Mouse (Mus musculus) midbrain, embryonic 10.5 days (tissue): ENCODE data around the gene Rapgef2. TPM values are rescaled to one million over a fixed set of nuclear protein-coding genes. Genes with fewer than 3 reads are reported as not detected.

Source experiments
- DNase-seq: peaks from one replicate; pipeline ENCODE4 v3.0.0-alpha.2; 2017; ENCODE audit warnings: low spot score
- H3K27ac ChIP-seq: fragments of 300-500 bp; sonication (generic); replicated peaks from 2 replicates; pipeline ENCODE4 v1.5.1; 2016; ENCODE audit warnings: mild to moderate bottlenecking
- H3K27me3 ChIP-seq: fragments of 300-500 bp; sonication (generic); 2 replicates; pipeline ENCODE4 v1.6.1; 2016; ENCODE audit warnings: low read depth, mild to moderate bottlenecking; ENCODE audit not compliant: poor library complexity, severe bottlenecking
- H3K36me3 ChIP-seq: fragments of 300-500 bp; sonication (generic); 2 replicates; pipeline ENCODE4 v1.6.1; 2016; ENCODE audit warnings: mild to moderate bottlenecking, moderate library complexity
- H3K4me1 ChIP-seq: fragments of 300-500 bp; sonication (generic); 2 replicates; pipeline ENCODE4 v1.6.1; 2016
- H3K4me3 ChIP-seq: fragments of 300-500 bp; sonication (generic); 2 replicates; pipeline ENCODE4 v1.5.1; 2016; ENCODE audit warnings: mild to moderate bottlenecking, moderate library complexity
- H3K9me3 ChIP-seq: fragments of 300-500 bp; sonication (generic); replicated peaks from 2 replicates; pipeline ENCODE4 v1.6.1; 2016; ENCODE audit warnings: mild to moderate bottlenecking
- WGBS: fragments of 180-500 bp; shearing (Covaris S2); methylation state at CpG from one replicate; pipeline ENCODE4 v1.1.7; 2016; 5-methylcytosine and 5-hydroxymethylcytosine counted together
- polyA plus RNA-seq: library from polyadenylated mRNA; unstranded; fragments of >200 nt; fragmentation: Nextera tagmentation; extraction: Ambion mirVana; gene quantifications from 2 replicates; pipeline ENCODE4 v1.2.1, GENCODE M21; 2016

The Rapgef2 gene
- polyA plus RNA-seq, 1 experiment from 2014 or later = 3.9 TPM

DNA sequence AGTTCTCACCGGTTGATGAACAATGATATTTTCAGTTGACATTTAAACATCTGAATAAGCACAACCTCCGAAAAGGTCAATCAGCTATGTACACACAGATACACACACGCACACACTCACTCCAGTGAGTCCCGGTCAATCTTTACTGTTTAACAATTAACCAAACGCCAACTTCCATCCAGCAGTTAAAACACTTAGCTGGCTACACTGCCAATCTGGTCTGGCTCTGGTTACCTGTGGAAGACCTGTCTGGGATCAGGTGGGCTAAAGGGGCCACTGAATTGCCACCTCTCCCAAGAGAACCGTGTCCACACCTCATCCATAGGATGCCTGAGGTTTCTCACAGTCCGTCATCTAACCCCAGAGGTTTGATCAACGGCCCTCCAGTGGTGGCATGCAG is 63.0 kb downstream of the Rapgef2 start:
- 69% methylated on average over 8 of the region's 8 CpGs for whole genome bisulfite sequencing
- Histone ChIP-seq H3K27ac (no peak overlapping the region), H3K9me3 (no peaks in the 10 kb centered on the region), H3K36me3 (no peaks in the 10 kb centered on the region), H3K27me3 (no peaks in the 10 kb centered on the region; the same call in 1 of the 2 replicates), H3K4me3 (no peak overlapping the region), H3K4me1 (peaks cover 43% of the 10 kb centered on the region)
- no peak for DNase-seq

DNA sequence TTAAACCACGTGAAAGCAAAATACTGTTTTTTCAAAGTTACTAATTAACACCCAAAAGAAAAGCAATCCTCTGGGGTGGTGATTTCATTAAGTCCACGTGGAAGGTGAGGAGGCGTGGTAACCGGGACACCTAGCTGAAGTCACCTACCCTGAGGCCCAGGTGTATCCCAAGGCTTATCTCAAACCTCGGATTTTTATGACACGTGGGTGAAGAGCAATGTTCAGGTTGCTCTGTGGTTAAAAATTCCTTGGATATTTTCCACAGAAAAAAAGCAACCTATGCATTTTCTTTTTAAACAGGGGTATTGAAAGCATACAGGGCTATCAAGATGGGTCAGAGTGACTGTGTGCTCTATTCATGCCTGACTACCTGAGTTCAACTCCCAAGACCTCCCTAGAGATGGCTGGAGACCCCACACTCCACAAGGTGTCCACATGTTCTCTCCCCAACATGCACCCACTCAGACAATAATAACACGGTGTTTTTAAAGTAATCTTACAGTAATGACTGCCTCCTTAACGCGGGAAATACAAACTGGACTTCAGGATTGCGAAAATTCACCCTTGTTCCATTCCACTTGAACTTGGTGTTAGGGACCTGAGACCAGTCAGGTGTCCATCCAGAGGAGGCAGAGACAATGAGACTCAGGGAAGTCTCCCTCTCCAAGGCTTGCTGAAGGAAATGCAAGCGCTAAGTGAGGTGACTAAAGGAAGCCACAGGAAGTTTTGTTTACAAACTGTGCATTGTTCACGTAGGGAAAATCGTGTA is 63.9 kb downstream of the Rapgef2 start:
- WGBS = 63% methylated on average over 13 of the region's 13 CpGs
- H3K27me3 ChIP-seq = no peaks in the 10 kb centered on the region; the same call in 1 of the 2 replicates
- no peaks in the 10 kb centered on the region for H3K9me3 ChIP-seq
- no peak overlapping the region for H3K4me3 ChIP-seq
- no peak for DNase-seq
- no peaks in the 10 kb centered on the region for H3K36me3 ChIP-seq
- H3K27ac ChIP-seq = no peak overlapping the region
- peaks cover 47% of the 10 kb centered on the region for H3K4me1 ChIP-seq

DNA sequence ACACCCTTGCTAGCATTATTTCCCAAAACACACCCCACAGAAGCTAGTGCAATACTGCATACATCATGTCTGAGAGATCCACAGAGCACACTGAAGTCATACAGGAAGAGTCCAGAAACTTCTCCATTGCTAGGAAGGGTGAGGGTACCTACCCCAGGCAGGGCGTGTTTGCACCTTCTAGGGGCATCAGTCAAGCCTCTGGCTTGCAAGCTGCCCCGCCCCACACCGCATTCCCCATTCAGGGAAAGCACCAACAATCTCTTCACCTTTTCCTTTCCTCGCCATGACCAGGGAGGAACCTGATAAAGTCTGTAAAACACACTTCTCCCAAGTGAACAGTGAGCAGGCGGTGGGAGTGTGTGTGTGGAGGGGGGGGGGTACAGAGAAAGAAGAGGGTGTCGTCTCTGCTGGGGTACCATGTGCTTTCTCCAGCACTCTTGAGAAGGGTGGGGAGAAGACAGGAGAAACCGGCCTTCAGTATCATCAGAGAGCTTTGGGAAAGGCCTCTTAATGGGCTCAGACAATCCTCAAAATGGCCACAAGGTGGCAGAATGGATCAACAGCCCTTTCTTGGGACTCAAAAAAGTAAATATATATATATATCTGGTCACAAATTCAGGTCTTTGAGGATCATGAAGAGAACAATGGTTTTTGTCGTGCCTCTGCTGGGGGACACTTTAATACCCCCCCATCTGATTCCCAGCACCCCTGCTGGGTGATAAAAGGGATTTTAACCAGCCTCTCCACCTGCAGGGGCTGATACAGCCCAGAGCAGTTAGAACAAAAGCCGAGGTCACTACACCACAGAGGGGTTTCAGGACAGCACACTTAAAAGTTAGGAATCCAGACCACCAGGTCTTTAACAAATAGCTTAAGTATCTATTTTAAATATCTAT is 64.8 kb downstream of the Rapgef2 start:
- 31% methylated on average over 9 of the region's 9 CpGs for WGBS
- Histone ChIP-seq H3K27me3 (no peaks in the 10 kb centered on the region; the same call in 1 of the 2 replicates), H3K4me3 (no peak overlapping the region), H3K4me1 (peaks cover 54% of the 10 kb centered on the region), H3K27ac (no peak overlapping the region), H3K36me3 (no peaks in the 10 kb centered on the region), H3K9me3 (no peaks in the 10 kb centered on the region)
- DNase-seq = peak; percentile 61

DNA sequence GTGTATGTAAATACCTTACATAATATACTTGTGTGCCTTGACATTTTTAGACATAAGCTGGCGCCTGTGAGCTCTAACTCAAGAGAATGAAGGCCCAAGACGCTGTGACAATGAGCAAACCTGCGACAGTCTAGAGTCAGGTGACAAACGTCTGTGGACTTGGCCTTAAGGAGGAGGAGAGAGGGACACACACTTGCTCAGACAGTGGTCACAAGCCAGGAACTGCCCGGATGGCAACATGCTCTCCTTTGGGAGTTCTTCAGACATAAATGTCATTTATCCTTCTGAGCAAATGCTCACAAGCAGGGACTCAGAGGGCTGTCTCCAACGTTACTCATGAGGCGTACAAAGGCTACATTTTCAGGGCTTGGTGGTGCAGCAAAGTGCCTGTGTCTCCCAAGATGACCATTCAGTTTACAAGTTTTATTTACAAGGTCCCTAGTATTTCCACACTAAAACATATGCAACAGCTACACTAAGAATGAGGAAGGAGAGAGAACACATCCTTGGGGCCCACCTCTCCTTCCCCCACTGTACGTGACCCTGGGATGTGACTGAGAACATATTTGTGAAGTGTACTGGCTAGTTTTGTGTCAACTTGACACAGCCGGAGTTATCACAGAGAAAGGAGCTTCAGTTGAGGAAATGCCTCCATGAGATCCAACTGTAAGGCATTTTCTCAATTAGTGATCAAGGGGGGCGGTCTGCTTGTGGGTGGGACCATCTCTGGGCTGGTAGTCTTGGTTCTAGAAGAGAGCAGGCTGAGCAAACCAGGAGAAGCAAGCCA is 67.0 kb downstream of the Rapgef2 start:
- H3K27me3 ChIP-seq = no peaks in the 10 kb centered on the region; the same call in 1 of the 2 replicates
- WGBS = 45% methylated on average over 10 of the region's 10 CpGs
- H3K36me3 ChIP-seq = no peaks in the 10 kb centered on the region
- no peaks in the 10 kb centered on the region for H3K9me3 ChIP-seq
- H3K4me3 ChIP-seq = 0 out of 2 replicates have a peak overlapping the region, but pooled peaks have one; percentile 20
- peak; percentile 19 for DNase-seq
- H3K27ac ChIP-seq = peak overlapping the region; percentile 61
- H3K4me1 ChIP-seq = peaks cover 51% of the 10 kb centered on the region

DNA sequence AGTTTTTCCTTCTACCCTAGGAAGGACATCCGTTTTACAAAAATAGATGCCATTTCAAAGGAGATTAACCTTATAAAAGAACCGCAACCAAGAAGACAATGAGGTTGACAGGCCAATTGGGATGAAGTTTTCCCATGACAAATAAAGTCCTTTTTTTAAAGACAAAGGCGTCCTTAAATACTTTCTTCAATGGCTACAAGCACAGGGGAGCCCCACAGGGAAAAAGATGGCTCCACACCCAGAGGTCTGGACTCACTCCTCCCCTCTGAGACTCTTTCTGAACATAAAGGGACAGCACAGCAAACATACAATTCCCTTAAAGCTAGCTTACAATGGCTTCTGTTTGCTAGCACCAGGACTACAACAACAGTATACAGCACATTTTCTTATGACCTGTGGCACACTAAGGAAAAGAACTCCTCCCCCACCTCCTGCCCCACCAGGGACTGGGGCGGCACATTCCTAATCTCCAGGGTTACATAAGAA is 67.7 kb downstream of the Rapgef2 start:
- no peaks in the 10 kb centered on the region; the same call in 1 of the 2 replicates for H3K27me3 ChIP-seq
- peaks cover 51% of the 10 kb centered on the region for H3K4me1 ChIP-seq
- H3K4me3 ChIP-seq = peak overlapping the region; percentile 32; the same call in 1 of the 2 replicates
- no peaks in the 10 kb centered on the region for H3K36me3 ChIP-seq
- peak; percentile 29 for DNase-seq
- H3K27ac ChIP-seq = peak overlapping the region; percentile 61
- H3K9me3 ChIP-seq = no peaks in the 10 kb centered on the region
- 17% methylated on average over 4 of the region's 4 CpGs for WGBS

DNA sequence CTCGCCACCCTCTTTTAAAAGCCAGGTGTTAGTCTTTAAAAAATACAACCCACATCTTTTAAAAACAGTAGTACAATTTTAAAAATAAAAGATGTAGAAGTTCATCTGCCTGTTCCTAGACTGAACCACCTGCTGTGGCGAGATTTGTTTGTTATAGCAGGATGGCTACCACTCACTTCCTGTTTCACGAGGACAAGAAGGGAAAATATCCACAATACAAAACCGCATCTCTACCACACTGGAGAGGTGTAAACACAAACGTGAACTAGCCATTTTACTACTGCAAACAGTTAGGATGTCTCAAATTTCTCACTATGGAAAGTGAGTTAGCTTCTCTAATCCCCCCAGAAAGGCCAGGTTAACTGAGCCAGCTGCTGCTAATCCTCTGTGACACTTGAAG is 76.1 kb downstream of the Rapgef2 start:
- no peak overlapping the region for H3K27ac ChIP-seq
- peaks cover 5% of the 10 kb centered on the region; the same call in 1 of the 2 replicates for H3K4me1 ChIP-seq
- H3K27me3 ChIP-seq = no peaks in the 10 kb centered on the region
- peaks cover 4% of the 10 kb centered on the region; the same call in 1 of the 2 replicates for H3K36me3 ChIP-seq
- DNase-seq = no peak
- no peaks in the 10 kb centered on the region for H3K9me3 ChIP-seq
- WGBS = 70% methylated on average over 5 of the region's 5 CpGs
- no peak overlapping the region for H3K4me3 ChIP-seq

DNA sequence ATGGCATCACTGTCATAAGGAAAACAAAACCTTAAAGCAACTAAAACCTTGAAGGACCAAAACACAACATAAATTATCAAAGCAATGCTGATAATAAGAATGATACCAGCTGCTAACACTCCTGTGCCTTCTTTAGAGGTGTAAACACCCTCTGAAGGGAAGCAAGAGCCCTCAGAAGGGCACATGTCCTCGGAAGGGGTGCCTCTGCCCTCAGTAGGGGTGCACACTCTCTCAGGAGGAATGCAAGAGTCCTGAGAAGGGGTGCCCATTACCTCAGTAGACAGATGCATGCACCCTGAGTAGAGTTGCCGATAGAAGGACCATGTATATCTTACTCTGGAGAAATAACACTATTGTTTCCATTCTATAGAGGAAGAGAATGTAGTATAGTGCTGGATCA is 79.1 kb downstream of the Rapgef2 start:
- Histone ChIP-seq H3K36me3 (peaks cover 4% of the 10 kb centered on the region; the same call in 1 of the 2 replicates), H3K27ac (no peak overlapping the region), H3K4me1 (peaks cover 22% of the 10 kb centered on the region), H3K4me3 (no peak overlapping the region), H3K9me3 (no peaks in the 10 kb centered on the region), H3K27me3 (no peaks in the 10 kb centered on the region)
- 89% methylated on average over 2 of the region's 2 CpGs for WGBS
- DNase-seq = no peak

DNA sequence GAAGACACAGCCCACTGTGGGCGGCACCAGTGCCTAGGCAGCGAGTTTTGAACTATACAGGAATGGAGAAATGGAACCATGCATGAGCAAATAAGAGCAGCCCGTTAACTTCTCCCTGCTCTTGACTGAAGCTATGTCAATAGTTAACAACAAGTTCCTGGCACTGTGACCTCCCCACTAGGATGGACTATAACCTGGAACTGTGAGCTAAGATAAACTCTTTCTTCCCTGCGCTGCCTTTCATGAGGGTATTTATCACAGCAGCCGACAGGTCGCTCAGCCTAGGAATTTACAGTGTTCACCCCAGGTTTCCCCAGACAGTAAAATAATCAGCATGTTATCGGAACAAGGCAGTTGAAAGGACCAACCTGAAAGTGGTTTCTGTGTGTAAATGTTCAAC is 79.8 kb downstream of the Rapgef2 start:
- Histone ChIP-seq H3K27me3 (no peaks in the 10 kb centered on the region), H3K4me3 (no peak overlapping the region), H3K27ac (no peak overlapping the region), H3K9me3 (no peaks in the 10 kb centered on the region), H3K36me3 (peaks cover 4% of the 10 kb centered on the region; the same call in 1 of the 2 replicates), H3K4me1 (peaks cover 23% of the 10 kb centered on the region)
- no peak for DNase-seq
- 96% methylated on average over 7 of the region's 7 CpGs for WGBS

DNA sequence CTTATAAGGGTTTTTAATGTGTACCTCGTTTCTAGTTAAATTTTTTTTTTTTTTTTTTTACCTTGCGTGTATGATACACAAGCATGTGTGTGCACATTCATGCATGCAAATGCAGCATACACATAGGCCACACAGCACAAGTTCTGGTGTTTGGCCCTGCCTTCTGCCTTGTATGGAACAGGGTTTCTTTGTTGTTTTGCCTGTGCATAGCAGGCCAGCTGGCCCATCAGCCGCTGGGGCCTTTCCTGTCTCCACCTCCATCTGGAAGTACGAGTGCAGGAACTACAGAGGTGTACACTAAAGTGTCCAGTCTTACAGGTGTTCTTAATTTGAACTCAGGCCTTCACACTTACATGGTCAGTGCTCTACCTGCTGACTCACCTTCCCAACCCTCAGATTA is 80.3 kb downstream of the Rapgef2 start:
- Histone ChIP-seq H3K27ac (no peak overlapping the region), H3K4me3 (no peak overlapping the region), H3K4me1 (peaks cover 23% of the 10 kb centered on the region), H3K9me3 (no peaks in the 10 kb centered on the region), H3K27me3 (no peaks in the 10 kb centered on the region), H3K36me3 (peaks cover 4% of the 10 kb centered on the region; the same call in 1 of the 2 replicates)
- DNase-seq = no peak
- 90% methylated on average over 4 of the region's 4 CpGs for WGBS

DNA sequence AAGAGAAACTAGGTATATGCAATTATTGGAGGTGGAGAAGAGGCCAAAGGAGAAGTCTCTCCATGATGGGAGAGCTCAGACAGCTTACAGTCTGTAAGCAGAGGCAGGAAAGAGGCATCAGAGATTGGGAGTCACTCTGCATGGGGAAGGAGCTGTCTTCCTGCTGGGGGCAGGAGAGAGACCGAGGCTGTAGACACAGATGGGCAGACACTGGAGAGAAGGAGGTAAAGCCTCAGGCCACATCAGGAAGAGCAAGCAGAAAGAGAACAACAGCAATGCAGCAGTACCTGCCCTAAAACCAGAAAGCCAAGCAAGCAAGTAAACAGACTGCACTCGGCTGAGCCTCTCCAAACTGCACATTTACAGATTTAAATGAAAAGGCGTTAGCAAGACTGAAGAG is 81.2 kb downstream of the Rapgef2 start:
- H3K4me3 ChIP-seq = no peak overlapping the region

DNA sequence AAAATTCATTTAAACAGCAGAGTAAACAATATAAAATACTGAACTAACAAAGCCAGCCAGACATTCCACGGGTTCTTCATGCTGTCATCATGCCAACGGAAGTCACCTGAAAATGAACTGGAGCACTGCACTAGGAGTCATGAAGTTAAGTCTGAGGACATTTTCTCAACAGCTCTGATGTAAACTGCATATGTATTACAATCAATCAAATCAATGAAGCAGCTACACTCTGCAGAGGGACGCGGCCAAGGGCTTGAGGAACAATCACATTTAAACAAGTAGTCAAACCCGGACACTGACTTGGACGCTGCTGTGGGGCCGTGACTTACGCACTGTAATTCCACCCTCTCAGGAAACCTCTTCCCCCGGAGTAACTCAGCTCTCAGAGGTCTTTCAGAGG is 82.1 kb downstream of the Rapgef2 start:
- Histone ChIP-seq H3K27me3 (no peaks in the 10 kb centered on the region), H3K36me3 (peaks cover 4% of the 10 kb centered on the region; the same call in 1 of the 2 replicates), H3K4me3 (no peak overlapping the region), H3K27ac (no peak overlapping the region), H3K9me3 (no peaks in the 10 kb centered on the region), H3K4me1 (peaks cover 23% of the 10 kb centered on the region)
- WGBS = 86% methylated on average over 9 of the region's 9 CpGs
- no peak for DNase-seq

More for the DNA sequence above, 81.2 kb downstream of the Rapgef2 start:
- DNase-seq = no peak
- H3K4me1 ChIP-seq = peaks cover 23% of the 10 kb centered on the region
- peaks cover 4% of the 10 kb centered on the region; the same call in 1 of the 2 replicates for H3K36me3 ChIP-seq
- no peaks in the 10 kb centered on the region for H3K9me3 ChIP-seq
- no peak overlapping the region for H3K27ac ChIP-seq
- no peaks in the 10 kb centered on the region for H3K27me3 ChIP-seq
- 53% methylated on average over 3 of the region's 3 CpGs for WGBS

DNA sequence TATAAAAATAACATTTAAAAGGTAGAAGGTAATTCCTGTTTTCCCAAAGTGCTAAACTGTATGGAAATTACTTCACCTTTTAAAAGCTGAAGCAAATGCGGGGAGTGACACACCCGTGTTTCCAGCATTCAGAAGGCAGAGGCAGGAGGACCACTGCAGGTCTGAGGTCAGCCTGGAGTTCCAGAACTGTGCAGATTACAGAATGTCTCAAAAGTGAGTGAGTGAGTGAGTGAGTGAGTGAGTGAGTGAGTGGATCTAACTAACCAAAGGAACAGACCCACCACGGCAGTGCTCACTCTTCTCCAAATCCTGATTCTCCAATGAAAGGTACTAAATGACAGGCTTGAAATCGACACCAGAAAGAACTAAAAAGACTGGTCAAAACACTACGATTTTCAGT is 82.5 kb downstream of the Rapgef2 start:
- H3K36me3 ChIP-seq = peaks cover 4% of the 10 kb centered on the region; the same call in 1 of the 2 replicates
- DNase-seq = no peak
- H3K27me3 ChIP-seq = no peaks in the 10 kb centered on the region
- no peak overlapping the region for H3K27ac ChIP-seq
- H3K9me3 ChIP-seq = no peaks in the 10 kb centered on the region
- 82% methylated on average over 5 of the region's 5 CpGs for WGBS
- no peak overlapping the region for H3K4me3 ChIP-seq
- H3K4me1 ChIP-seq = peaks cover 23% of the 10 kb centered on the region
